Mouse (Mus musculus): ENCODE measurements at regions not wholly inside any gene's neighbourhood (a gene's known extent, or its start where the extent isn't known, plus 50 kb on each side); places are given as distances from the start of the nearest gene placed in this dataset.

GRCm38 (mm10) chr2:134730547-134730946 is 55.3 kb upstream of the Plcb1 start:
- H3K27ac ChIP-seq: no peak overlapping the region
- H3K4me1 ChIP-seq (replicated peaks; ENCODE audit: control insufficient read depth in 2 of 2, insufficient read depth in 2 of 2, low read length in 1 of 2): no peaks in the 10 kb centered on the region
- DNase-seq (ENCODE audit: low read depth in 3 of 3, low spot score in 3 of 3): no peak
- H3K9ac ChIP-seq (replicated peaks): no peak overlapping the region
- H3K27me3 ChIP-seq (ENCODE audit: control insufficient read depth, insufficient read depth, low read length): no peaks in the 10 kb centered on the region
- no peak for TF ChIP-seq CTCF (IDR thresholded peaks at IDR 0.05; ENCODE audit: low read depth)
- TF ChIP-seq EP300 (IDR thresholded peaks at IDR 0.05; ENCODE audit: low read depth): no peak
- no peaks in the 10 kb centered on the region for H3K9me3 ChIP-seq (ENCODE audit: control insufficient read depth, low read length)
- no peak for ATAC-seq (ENCODE audit: insufficient read depth)
- H3K4me3 ChIP-seq (ENCODE audit: insufficient read depth in 1 of 2, low read depth in 2 of 2, low read length in 2 of 2): no peak overlapping the region
- 73% methylated on average over 7 of the region's 7 CpGs for WGBS (ENCODE audit: insufficient replicate concordance)
- H3K36me3 ChIP-seq (replicated peaks; ENCODE audit: control insufficient read depth, insufficient read depth, low read depth): no peaks in the 10 kb centered on the region
- no peak overlapping the region for H3K4me2 ChIP-seq (ENCODE audit: low read depth)

GRCm38 (mm10) chr2:134726713-134727112 is 59.2 kb upstream of the Plcb1 start:
- no peaks in the 10 kb centered on the region for H3K4me1 ChIP-seq (replicated peaks; ENCODE audit: control insufficient read depth in 2 of 2, insufficient read depth in 2 of 2, low read length in 1 of 2)
- TF ChIP-seq CTCF (IDR thresholded peaks at IDR 0.05; ENCODE audit: low read depth): no peak
- no peak for TF ChIP-seq EP300 (IDR thresholded peaks at IDR 0.05; ENCODE audit: low read depth)
- no peak overlapping the region for H3K4me2 ChIP-seq (ENCODE audit: low read depth)
- H3K27me3 ChIP-seq (ENCODE audit: control insufficient read depth, insufficient read depth, low read length): no peaks in the 10 kb centered on the region
- no peak for ATAC-seq (ENCODE audit: insufficient read depth)
- no peak overlapping the region for H3K27ac ChIP-seq
- no peak overlapping the region for H3K9ac ChIP-seq (replicated peaks)
- WGBS (ENCODE audit: insufficient replicate concordance): 56% methylated on average over 2 of the region's 2 CpGs
- no peaks in the 10 kb centered on the region for H3K36me3 ChIP-seq (replicated peaks; ENCODE audit: control insufficient read depth, insufficient read depth, low read depth)
- H3K9me3 ChIP-seq (ENCODE audit: control insufficient read depth, low read length): no peaks in the 10 kb centered on the region
- DNase-seq (ENCODE audit: low read depth in 3 of 3, low spot score in 3 of 3): no peak
- no peak overlapping the region for H3K4me3 ChIP-seq (ENCODE audit: insufficient read depth in 1 of 2, low read depth in 2 of 2, low read length in 2 of 2)

DNA sequence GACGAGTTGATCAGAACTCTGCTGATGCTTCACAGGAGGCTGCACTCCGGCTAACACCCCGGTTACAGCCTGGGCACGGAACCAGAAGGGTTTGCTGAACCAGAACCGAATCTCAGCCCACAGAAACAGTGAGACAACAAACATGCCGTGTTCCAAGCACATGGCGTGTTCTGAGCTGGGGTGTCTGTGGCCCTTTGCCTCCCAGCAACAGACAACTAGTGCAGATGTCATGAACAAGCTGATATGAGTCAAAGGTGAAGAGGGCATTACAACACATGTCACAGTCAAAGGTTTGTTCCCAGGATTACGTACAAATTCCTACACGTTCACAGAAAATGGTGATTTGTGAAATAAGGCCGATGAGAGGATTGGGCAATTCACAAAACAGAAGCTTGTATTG is 61.8 kb upstream of the Plcb1 start:
- Histone ChIP-seq H3K9me3 (ENCODE audit: control insufficient read depth, low read length) (no peaks in the 10 kb centered on the region), H3K4me2 (ENCODE audit: low read depth) (no peak overlapping the region), H3K9ac (replicated peaks) (no peak overlapping the region), H3K4me3 (ENCODE audit: insufficient read depth in 1 of 2, low read depth in 2 of 2, low read length in 2 of 2) (no peak overlapping the region), H3K27ac (no peak overlapping the region), H3K4me1 (replicated peaks; ENCODE audit: control insufficient read depth in 2 of 2, insufficient read depth in 2 of 2, low read length in 1 of 2) (no peaks in the 10 kb centered on the region), H3K27me3 (ENCODE audit: control insufficient read depth, insufficient read depth, low read length) (no peaks in the 10 kb centered on the region), H3K36me3 (replicated peaks; ENCODE audit: control insufficient read depth, insufficient read depth, low read depth) (no peaks in the 10 kb centered on the region)
- no peak for ATAC-seq (ENCODE audit: insufficient read depth)
- TF ChIP-seq CTCF (IDR thresholded peaks at IDR 0.05; ENCODE audit: low read depth) (no peak), EP300 (IDR thresholded peaks at IDR 0.05; ENCODE audit: low read depth) (no peak)
- 53% methylated on average over 10 of the region's 10 CpGs for WGBS (ENCODE audit: insufficient replicate concordance)
- DNase-seq (ENCODE audit: low read depth in 3 of 3, low spot score in 3 of 3): peak in 1 of 3 experiments; percentile 1

DNA sequence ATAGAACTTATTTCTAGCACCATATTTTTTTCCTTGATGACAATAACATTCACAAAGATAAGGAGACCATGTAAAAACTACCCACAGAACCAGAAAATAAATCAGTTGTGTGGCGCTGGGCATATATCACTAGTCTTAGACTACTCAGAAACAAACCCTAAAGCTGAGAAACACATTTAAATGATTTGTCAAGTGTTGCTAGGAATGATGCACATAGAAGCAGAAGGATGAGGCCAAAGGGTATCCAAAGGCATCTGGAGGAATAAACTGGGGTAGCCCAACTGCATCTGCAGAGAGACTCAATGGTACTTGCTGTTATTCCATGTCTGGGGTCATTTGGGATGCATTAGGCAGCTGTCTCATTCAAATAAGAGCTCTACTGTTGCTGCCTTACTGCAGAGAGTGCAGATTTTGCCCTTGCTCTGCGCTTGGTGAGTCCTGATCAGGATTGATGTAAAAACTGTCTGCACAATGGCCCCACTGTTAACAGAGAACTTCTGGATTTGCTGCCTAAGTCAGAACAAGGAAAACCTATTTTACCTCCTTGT is 68.0 kb upstream of the Plcb1 start:
- WGBS (ENCODE audit: insufficient replicate concordance): 62% methylated on average over 2 of the region's 2 CpGs
- no peak overlapping the region for H3K4me2 ChIP-seq (ENCODE audit: low read depth)
- H3K4me3 ChIP-seq (ENCODE audit: insufficient read depth in 1 of 2, low read depth in 2 of 2, low read length in 2 of 2): no peak overlapping the region
- H3K9me3 ChIP-seq (ENCODE audit: control insufficient read depth, low read length): no peaks in the 10 kb centered on the region
- no peaks in the 10 kb centered on the region for H3K4me1 ChIP-seq (replicated peaks; ENCODE audit: control insufficient read depth in 2 of 2, insufficient read depth in 2 of 2, low read length in 1 of 2)
- no peak overlapping the region for H3K9ac ChIP-seq (replicated peaks)
- ATAC-seq (ENCODE audit: insufficient read depth) (no peak), DNase-seq (ENCODE audit: low read depth in 3 of 3, low spot score in 3 of 3) (no peak)
- no peak overlapping the region for H3K27ac ChIP-seq
- H3K36me3 ChIP-seq (replicated peaks; ENCODE audit: control insufficient read depth, insufficient read depth, low read depth): no peaks in the 10 kb centered on the region
- no peaks in the 10 kb centered on the region for H3K27me3 ChIP-seq (ENCODE audit: control insufficient read depth, insufficient read depth, low read length)
- TF ChIP-seq EP300 (IDR thresholded peaks at IDR 0.05; ENCODE audit: low read depth) (no peak), CTCF (IDR thresholded peaks at IDR 0.05; ENCODE audit: low read depth) (no peak)

DNA sequence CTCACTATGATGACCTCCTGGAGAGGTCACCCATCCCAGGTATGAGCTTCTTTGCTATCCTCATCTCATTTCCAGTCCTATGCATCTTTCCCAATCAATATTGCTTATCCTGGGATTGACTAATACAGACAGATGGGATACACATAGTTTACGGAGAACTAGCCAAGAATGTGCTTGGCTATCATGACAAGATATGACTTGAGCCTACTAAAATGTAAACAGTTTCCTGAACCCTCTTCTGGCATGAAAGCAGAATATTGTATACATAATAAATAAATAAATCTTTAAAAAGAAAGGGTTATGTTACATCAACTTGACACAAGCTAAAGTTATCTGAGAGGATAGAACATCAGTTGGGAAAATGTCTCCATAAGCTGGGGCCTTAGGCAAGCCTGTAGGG is 69.3 kb upstream of the Plcb1 start:
- TF ChIP-seq EP300 (IDR thresholded peaks at IDR 0.05; ENCODE audit: low read depth): no peak
- no peak for TF ChIP-seq CTCF (IDR thresholded peaks at IDR 0.05; ENCODE audit: low read depth)
- Histone ChIP-seq H3K9ac (replicated peaks) (no peak overlapping the region), H3K9me3 (ENCODE audit: control insufficient read depth, low read length) (no peaks in the 10 kb centered on the region), H3K36me3 (replicated peaks; ENCODE audit: control insufficient read depth, insufficient read depth, low read depth) (no peaks in the 10 kb centered on the region), H3K4me2 (ENCODE audit: low read depth) (no peak overlapping the region), H3K27ac (no peak overlapping the region), H3K4me1 (replicated peaks; ENCODE audit: control insufficient read depth in 2 of 2, insufficient read depth in 2 of 2, low read length in 1 of 2) (no peaks in the 10 kb centered on the region), H3K27me3 (ENCODE audit: control insufficient read depth, insufficient read depth, low read length) (no peaks in the 10 kb centered on the region), H3K4me3 (ENCODE audit: insufficient read depth in 1 of 2, low read depth in 2 of 2, low read length in 2 of 2) (no peak overlapping the region)
- 58% methylated on average over 1 of the region's 1 CpGs for WGBS (ENCODE audit: insufficient replicate concordance)
- DNase-seq (ENCODE audit: low read depth in 3 of 3, low spot score in 3 of 3): no peak
- ATAC-seq (ENCODE audit: insufficient read depth): no peak

Data from liver, embryonic 14.5 days (tissue).